Mouse (Mus musculus) left cerebral cortex, postnatal 4 days (tissue): Measurements from ENCODE around the gene Prickle3. TPM values are rescaled to one million over a fixed set of nuclear protein-coding genes. Genes with fewer than 3 reads are reported as not detected.

Experiments
- total RNA-seq, 2 experiments: library from RNA; stranded (reverse); gene quantifications; 2 replicates each; pipeline ENCODE4 v1.2.3; 2021

Gene Prickle3
- total RNA-seq, 2 experiments from 2014 or later = 1.4 to 1.9 TPM

Other genes starting within 250 kb of the Prickle3 start
- under 1 TPM in 1 of 2 experiments, not detected in 1; 0.26 TPM for gene Foxp3, start 83.6 kb upstream of the Prickle3 start, total RNA-seq
- 10 to 100 TPM in 1 of 2 experiments, 1 to 10 TPM in 1; 9.2 to 10.0 TPM for gene Ppp1r3f, start 83.0 kb upstream of the Prickle3 start, total RNA-seq
- gene Ccdc22, start 51.7 kb upstream of the Prickle3 start, total RNA-seq = 10 to 100 TPM; 24.8 to 26.3 TPM
- under 1 TPM in 1 of 2 experiments, not detected in 1; 0.22 TPM for gene Cacna1f, start 50.2 kb upstream of the Prickle3 start, total RNA-seq
- gene Syp, start 18.8 kb upstream of the Prickle3 start, total RNA-seq = 100 to 1,000 TPM; 573 to 717 TPM
- gene Plp2, start 14.1 kb downstream of the Prickle3 start, total RNA-seq = 10 to 100 TPM; 19.3 to 26.5 TPM
- gene Magix, start 24.0 kb downstream of the Prickle3 start, total RNA-seq = under 1 TPM; 0.22 to 0.38 TPM
- 10 to 100 TPM; 39.0 to 42.0 TPM for gene Gpkow, start 39.9 kb downstream of the Prickle3 start, total RNA-seq
- gene Wdr45, start 57.1 kb downstream of the Prickle3 start, total RNA-seq = 10 to 100 TPM; 32.0 to 34.9 TPM
- under 1 TPM in 1 of 2 experiments, not detected in 1; 0.60 TPM for gene Gm45208, start 65.0 kb downstream of the Prickle3 start, total RNA-seq
- 10 to 100 TPM; 70.0 to 84.0 TPM for gene Praf2, start 71.2 kb downstream of the Prickle3 start, total RNA-seq
- gene Ccdc120, start 93.6 kb downstream of the Prickle3 start, total RNA-seq = 10 to 100 TPM; 56.2 to 65.4 TPM
- gene Tfe3, start 105.3 kb downstream of the Prickle3 start, total RNA-seq = 10 to 100 TPM; 24.0 to 29.0 TPM
- 10 to 100 TPM; 79.8 to 81.2 TPM for gene Gripap1, start 132.5 kb downstream of the Prickle3 start, total RNA-seq
- 10 to 100 TPM; 10.9 to 12.9 TPM for gene Kcnd1, start 165.0 kb downstream of the Prickle3 start, total RNA-seq
- gene Otud5, start 184.1 kb downstream of the Prickle3 start, total RNA-seq = 10 to 100 TPM; 63.8 to 69.8 TPM
- 10 to 100 TPM; 25.4 to 27.2 TPM for gene Pim2, start 221.0 kb downstream of the Prickle3 start, total RNA-seq
- gene Slc35a2, start 226.8 kb downstream of the Prickle3 start, total RNA-seq = 10 to 100 TPM; 40.5 to 41.7 TPM
- gene Pqbp1, start 242.0 kb downstream of the Prickle3 start, total RNA-seq = 10 to 100 TPM; 92.7 to 98.2 TPM
- 10 to 100 TPM; 46.6 to 54.4 TPM for gene Timm17b, start 242.1 kb downstream of the Prickle3 start, total RNA-seq